Mouse (Mus musculus) layer of hippocampus, adult 2 months (tissue): ENCODE measurements around the gene Gm17657. TPM values are rescaled to one million over a fixed set of nuclear protein-coding genes. Genes with fewer than 3 reads are reported as not detected.

Experiments used
- DNase-seq, 2 experiments: peaks; one replicate each; pipeline ENCODE4 v3.0.0; 2022; ENCODE audit warnings: low spot score in 2 of 2
- H3K27ac ChIP-seq: fragments of 200-600 bp; 2 replicates; pipeline ENCODE4 v1.8.1; 2022
- H3K4me3 ChIP-seq: fragments of 200-600 bp; 2 replicates; pipeline ENCODE4 v1.8.1; 2022; ENCODE audit warnings: mild to moderate bottlenecking
- CTCF ChIP-seq: fragments of 200-600 bp; conservative IDR thresholded peaks from 2 replicates; pipeline ENCODE4 v1.8.1; 2022; ENCODE audit warnings: antibody characterized with exemption, mild to moderate bottlenecking, moderate library complexity
- microRNA-seq, 2 experiments: library from miRNA; unstranded; fragments of <30 nt; microRNA quantifications; one replicate each; pipeline ENCODE4 v1.2.0; 2021
- total RNA-seq, 2 experiments: library from RNA; stranded (reverse); gene quantifications; 2 replicates each; pipeline ENCODE4 v1.2.3; 2021

The Gm17657 gene
- total RNA-seq, 2 experiments from 2014 or later: not detected

DNA sequence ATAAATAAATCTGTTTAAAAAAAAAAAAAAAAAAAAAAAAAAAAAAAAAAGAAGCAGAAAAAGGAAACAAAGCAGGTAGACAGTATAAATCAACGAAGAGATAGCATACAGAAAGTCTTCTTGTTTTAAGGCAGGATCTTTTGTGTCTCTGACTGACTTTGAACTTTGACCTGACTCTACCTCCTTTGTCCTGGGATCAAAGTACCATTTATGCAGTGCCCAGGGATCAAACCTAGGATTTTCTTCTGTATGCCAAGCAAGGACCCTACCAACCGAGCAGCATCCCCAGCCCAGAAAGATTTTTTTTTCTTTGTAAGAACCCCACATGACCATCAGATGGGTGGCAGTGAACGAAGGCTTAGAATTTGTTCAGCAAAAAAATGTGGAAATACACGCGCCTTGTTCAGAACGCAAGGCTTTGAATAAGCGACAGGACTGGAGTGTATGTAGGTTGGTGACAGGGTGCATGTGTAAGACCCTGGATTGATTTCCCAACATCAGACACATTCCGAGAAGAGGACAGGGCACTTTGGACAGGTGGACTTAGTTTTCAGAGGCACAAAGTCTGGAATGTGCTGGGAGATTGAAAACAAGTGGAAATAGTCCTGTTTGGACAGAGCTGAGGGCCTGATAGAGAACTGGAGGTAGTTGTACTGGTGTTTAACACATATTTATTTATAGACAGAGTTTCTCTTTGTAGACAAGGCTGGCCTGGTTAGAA is 61.0 kb downstream of the Gm17657 start:
- Histone ChIP-seq H3K4me3 (no peak overlapping the region), H3K27ac (no peak overlapping the region)
- DNase-seq: no peak
- TF ChIP-seq CTCF: no peak

DNA sequence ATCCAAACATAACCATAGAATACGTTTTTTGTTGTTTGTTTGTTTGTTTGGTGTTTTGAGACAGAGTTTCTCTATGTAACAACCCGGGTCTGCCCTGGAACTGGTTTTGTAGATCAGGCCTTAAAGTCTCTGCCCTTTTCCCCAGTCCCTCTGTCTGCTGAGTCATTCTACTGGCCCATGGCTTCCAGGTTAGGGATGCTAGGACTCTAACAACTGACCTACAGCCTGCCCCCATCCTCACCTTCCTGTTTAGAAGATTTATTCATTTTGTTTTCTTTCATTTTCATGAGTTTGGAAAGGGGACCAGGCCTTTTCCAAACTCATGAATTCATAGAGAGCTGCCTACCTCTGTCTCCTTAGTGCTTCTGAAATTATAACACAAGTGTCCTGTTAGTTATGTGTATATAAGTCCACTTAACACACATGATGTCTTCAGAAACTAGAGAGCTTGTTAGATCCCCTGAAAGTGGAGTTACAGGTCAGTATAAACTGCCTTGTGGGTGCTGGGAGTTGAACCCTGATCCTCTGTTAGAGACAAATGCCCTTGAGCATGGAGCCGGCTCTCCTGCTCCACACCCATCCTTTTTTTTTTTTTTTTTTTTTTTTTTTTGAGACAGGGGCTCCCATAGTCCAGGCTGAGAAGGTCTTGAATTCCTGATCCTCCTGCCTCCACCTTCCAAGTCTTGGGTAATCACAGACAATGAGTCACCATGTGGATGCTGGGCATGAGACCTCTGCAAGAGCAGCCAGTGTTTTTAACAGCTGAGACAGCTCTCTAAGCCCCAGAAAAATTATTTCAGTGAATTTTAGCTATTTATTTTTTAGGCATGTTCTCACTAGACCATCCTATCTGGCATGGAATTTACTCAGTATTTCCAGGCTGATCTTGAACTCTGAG is 63.9 kb downstream of the Gm17657 start:
- no peak overlapping the region for H3K4me3 ChIP-seq
- TF ChIP-seq CTCF: no peak
- DNase-seq: no peak

DNA sequence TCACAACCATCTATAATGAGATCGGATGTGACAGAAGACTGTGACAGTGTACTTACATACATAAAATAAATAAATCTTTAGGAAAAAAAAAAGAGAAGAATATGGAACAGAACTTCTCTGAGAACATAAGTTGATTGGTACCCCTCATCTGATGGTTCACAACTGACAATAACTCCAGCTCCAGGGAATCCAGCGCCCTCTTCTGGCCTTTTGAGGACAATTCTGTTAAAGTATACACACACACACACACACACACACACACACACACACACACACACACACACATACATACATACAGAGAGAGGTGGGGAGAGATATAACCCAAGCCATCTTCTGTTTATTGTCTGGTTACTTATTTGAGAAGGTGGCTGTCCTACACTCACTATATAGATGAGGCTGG is 65.0 kb downstream of the Gm17657 start:
- Histone ChIP-seq H3K4me3 (no peak overlapping the region), H3K27ac (no peak overlapping the region)
- no peak for TF ChIP-seq CTCF
- no peak for DNase-seq

More for the DNA sequence above, 63.9 kb downstream of the Gm17657 start:
- no peak overlapping the region for H3K27ac ChIP-seq

DNA sequence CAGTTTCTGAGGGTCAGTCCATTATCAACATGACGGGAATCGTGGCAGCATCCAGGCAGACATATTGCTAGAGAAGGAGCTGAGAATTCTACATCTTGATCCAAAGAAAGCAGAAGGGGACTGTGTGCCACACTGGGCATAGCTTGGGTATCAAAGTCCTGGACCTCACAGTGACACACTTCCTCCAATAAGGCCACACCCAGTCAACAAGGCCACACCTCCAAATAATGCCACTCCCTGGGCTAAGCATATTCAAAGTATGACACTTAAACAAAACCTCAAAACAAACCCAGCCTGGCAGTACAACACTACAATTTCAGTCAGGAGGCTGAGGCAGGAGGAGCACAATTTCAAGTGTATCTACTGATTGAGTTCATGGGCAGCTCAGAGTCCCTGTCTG is 66.2 kb downstream of the Gm17657 start:
- Histone ChIP-seq H3K4me3 (no peak overlapping the region), H3K27ac (no peak overlapping the region)
- DNase-seq: no peak
- TF ChIP-seq CTCF: no peak

DNA sequence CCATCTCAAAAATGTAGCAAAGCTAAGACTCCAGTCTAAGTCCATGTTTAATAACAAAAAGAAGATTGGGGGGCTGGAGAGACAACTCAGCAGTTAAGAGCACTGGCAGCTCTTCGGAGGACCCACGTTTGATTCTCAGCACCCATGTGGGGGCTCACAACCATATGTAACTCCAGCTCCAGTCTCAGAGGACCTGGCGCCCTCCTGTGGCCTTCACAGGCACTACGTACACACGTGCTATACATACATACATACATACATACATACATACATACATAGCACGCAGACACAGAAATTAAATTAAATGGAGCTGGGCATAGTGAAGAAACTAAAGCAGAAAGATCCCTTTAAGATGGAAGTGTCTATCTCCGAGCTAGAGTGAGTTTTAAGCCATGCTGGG is 66.8 kb downstream of the Gm17657 start:
- no peak overlapping the region for H3K27ac ChIP-seq
- no peak for DNase-seq
- no peak for TF ChIP-seq CTCF
- no peak overlapping the region for H3K4me3 ChIP-seq

DNA sequence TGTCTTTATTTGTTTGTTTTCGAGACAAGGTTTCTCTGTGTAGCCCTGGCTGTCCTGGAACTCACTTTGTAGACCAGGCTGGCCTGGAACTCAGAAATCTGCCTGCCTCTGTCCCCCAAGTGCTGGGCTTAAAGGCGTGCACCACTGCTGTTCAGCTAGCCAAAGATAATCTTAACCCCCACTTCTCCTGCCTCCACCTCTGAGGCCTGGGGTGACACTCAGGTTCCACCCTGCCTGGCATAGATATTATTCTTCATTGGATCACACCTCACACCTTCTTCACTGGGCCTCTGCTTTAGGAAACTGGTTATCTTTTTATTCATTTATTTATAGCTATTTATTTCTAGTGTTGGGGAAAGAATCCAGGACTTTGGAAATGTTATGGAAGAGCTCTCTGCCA is 69.2 kb downstream of the Gm17657 start:
- no peak overlapping the region for H3K4me3 ChIP-seq
- H3K27ac ChIP-seq: no peak overlapping the region
- DNase-seq: no peak

DNA sequence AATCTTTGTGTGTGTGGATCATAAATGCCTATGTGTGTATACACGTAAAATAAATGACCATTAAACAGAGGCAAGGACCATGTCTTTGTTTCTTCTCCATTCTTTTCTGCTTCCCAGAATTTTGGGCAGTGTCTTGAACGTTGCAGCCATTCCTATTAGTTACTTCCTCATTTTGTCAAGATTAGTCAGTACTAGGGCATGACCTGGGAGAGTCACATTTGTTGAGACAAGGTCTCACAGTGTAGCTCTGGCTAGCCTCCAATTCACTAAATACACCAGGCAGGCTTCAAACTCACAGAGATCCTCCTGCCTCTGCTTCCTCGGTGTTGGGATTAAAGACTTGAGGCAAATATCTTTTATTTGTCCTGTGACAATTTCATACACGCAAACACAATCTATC is 71.2 kb downstream of the Gm17657 start:
- no peak for TF ChIP-seq CTCF
- no peak overlapping the region for H3K4me3 ChIP-seq
- no peak for DNase-seq
- no peak overlapping the region for H3K27ac ChIP-seq

More for the DNA sequence above, 69.2 kb downstream of the Gm17657 start:
- no peak for TF ChIP-seq CTCF

DNA sequence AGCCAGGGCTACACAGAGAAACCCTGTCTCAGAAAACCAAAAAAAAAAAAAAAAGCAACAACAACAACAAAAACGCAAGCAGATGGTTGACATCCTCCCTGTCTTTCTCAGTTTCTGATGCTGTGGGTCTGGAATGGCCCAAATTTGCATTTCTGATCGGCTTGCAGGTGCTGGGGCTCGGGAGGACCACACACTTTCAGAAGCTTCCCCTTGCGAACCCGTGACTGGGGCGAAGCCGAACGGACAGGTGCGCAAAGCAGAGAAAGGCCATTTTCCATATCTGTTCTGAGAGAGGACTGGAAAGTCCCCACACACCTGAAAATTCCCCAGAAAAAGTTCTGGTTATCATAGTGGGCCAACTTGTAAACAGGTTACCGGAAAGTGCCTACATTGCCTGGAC is 72.1 kb downstream of the Gm17657 start:
- Histone ChIP-seq H3K4me3 (no peak overlapping the region), H3K27ac (no peak overlapping the region)
- DNase-seq: no peak
- TF ChIP-seq CTCF: no peak

DNA sequence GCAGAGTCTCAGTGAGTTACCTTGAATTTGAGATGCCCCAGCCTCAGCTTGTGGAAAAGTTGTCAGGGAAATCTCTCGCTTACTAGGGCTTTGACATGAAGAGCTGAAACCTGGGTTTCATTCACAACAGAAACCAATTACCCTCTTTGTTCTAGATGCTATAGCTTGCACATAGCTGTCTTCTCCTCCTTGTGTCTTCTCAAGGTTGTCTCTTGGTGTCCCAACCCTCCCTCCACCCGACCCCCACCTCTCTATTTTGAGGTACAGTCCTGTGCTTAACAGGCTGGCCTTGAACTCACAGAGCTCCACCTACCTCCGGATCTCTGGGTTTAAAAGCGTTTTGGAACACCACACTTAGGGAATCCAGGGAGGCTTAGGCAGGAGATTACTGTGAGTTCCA is 73.0 kb downstream of the Gm17657 start:
- TF ChIP-seq CTCF: no peak
- H3K27ac ChIP-seq: no peak overlapping the region
- no peak overlapping the region for H3K4me3 ChIP-seq
- no peak for DNase-seq

DNA sequence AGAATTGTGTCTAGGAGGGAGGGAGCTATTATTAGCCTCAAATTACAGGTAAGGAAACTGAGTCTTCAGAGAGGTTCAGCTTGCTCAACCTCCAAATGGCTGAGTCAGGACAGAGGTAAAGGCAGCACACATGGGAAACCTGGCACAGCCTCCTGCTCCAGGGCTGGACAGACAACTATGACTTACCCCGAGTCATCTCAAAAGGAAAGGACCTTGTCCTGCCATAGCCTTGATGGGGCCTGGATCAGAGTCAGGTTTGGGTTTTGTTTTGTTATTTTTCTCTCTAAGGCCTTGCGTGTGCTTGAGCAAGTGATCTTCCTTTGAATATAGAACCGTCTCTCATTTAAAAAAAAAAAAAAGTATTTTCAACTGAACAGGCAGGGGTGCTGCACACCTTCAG is 74.3 kb downstream of the Gm17657 start:
- Histone ChIP-seq H3K27ac (no peak overlapping the region), H3K4me3 (no peak overlapping the region)
- no peak for DNase-seq
- no peak for TF ChIP-seq CTCF

DNA sequence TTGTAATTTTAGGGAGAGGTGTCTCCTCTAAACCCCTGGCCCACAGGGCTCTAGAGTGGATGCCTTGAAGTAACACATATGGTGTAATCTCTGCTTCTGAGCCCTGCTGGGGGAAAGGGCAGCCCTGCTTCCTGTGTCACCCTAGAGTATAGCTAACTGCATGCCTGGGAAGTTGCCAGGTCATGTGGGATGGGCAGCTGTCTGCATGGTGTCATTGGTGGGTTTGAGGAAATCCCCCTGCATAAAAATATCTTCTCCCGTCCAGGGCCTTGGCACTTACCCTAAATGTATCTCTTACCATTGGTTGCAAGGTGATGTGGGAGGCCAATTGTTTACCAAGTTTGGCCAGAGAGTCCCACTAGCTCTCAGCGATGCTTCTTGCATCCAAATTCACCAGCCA is 75.4 kb downstream of the Gm17657 start:
- H3K27ac ChIP-seq: no peak overlapping the region
- TF ChIP-seq CTCF: no peak
- no peak for DNase-seq
- H3K4me3 ChIP-seq: no peak overlapping the region

DNA sequence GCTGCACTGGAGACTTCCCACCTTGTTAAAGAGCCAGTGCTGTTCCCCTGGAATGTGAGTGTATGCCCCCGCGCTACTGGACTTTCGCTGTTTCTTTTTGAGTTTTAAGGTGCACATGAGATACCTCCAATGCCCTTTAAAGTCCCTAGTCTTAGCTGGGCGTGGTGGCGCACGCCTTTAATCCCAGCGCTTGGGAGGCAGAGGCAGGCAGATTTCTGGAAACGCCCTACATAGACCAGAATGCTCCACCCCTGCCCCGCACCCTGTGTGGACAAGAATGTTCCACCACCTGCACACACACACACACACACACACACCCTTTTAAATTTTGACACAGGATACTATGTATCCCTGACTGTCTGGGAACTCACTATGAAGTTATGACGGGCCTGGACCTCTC is 76.0 kb downstream of the Gm17657 start:
- TF ChIP-seq CTCF: no peak

More for the DNA sequence above, 76.0 kb downstream of the Gm17657 start:
- no peak overlapping the region for H3K4me3 ChIP-seq
- DNase-seq: no peak
- no peak overlapping the region for H3K27ac ChIP-seq

Small RNAs within 50 kb of the gene (microRNA-seq; reads per million reads assigned to microRNA genes)
- 0 reads per million in 2 experiments for gene Mir7667

Other genes starting within 250 kb of the Gm17657 start
- 1 to 10 TPM in 1 of 2 experiments, under 1 TPM in 1; 0.74 to 1.1 TPM for gene Pi16, start 232.0 kb downstream of the Gm17657 start, total RNA-seq
- gene Mtch1, start 201.7 kb downstream of the Gm17657 start, total RNA-seq: 100 to 1,000 TPM; 587 to 618 TPM
- 1 to 10 TPM; 3.8 to 4.4 TPM for gene Fgd2, start 188.7 kb downstream of the Gm17657 start, total RNA-seq
- gene Pim1, start 58.9 kb downstream of the Gm17657 start, total RNA-seq: 1 to 10 TPM; 4.2 to 5.6 TPM
- 10 to 100 TPM; 39.8 to 41.7 TPM for gene Tbc1d22b, start 147 bp upstream of the Gm17657 start, total RNA-seq
- gene Tmem217, start 2.7 kb upstream of the Gm17657 start, total RNA-seq: not detected
- 10 to 100 TPM; 48.6 to 50.7 TPM for gene Rnf8, start 65.2 kb upstream of the Gm17657 start, total RNA-seq
- 1 to 10 TPM; 5.3 to 5.8 TPM for gene Gm28043, start 65.2 kb upstream of the Gm17657 start, total RNA-seq
- gene Cmtr1, start 111.0 kb upstream of the Gm17657 start, total RNA-seq: 100 to 1,000 TPM; 111 to 115 TPM
- 10 to 100 TPM; 26.6 TPM for gene Ccdc167, start 167.4 kb upstream of the Gm17657 start, total RNA-seq